Mouse (Mus musculus) limb, embryonic 12.5 days (tissue): Measurements from ENCODE around the gene Mrps24. TPM values are rescaled to one million over a fixed set of nuclear protein-coding genes. Genes with fewer than 3 reads are reported as not detected.
A peak's percentile ranks its signal among the peaks of the same experiment; 100 is the strongest.

Source experiments
- ATAC-seq: fragments of 200-750 bp; cut with Nextera tagmentation; 2 replicates; pipeline ENCODE4 v1.8.0; 2017; ENCODE audit warnings: low read depth, moderate TSS enrichment; ENCODE audit not compliant: insufficient number of reproducible peaks, insufficient read depth, low FRiP score, low TSS enrichment
- H3K27ac ChIP-seq: fragments of 300-500 bp; sonication (generic); 2 replicates; pipeline ENCODE4 v1.5.1; 2016; ENCODE audit warnings: mild to moderate bottlenecking, moderate library complexity
- H3K27me3 ChIP-seq: fragments of 300-500 bp; sonication (generic); 2 replicates; pipeline ENCODE4 v1.6.1; 2016; ENCODE audit warnings: mild to moderate bottlenecking, moderate library complexity
- H3K36me3 ChIP-seq: fragments of 300-500 bp; sonication (generic); 2 replicates; pipeline ENCODE4 v1.6.1; 2016; ENCODE audit warnings: mild to moderate bottlenecking, moderate library complexity
- H3K4me1 ChIP-seq: fragments of 300-500 bp; sonication (generic); replicated peaks from 2 replicates; pipeline ENCODE4 v1.6.1; 2016
- H3K4me2 ChIP-seq: fragments of 300-500 bp; sonication (generic); 2 replicates; pipeline ENCODE4 v1.6.1; 2016; ENCODE audit warnings: mild to moderate bottlenecking, moderate library complexity
- H3K4me3 ChIP-seq: fragments of 300-500 bp; sonication (generic); replicated peaks from 2 replicates; pipeline ENCODE4 v1.5.1; 2016; ENCODE audit warnings: mild to moderate bottlenecking
- H3K9ac ChIP-seq: fragments of 300-500 bp; sonication (generic); replicated peaks from 2 replicates; pipeline ENCODE4 v1.6.1; 2016; ENCODE audit warnings: mild to moderate bottlenecking, moderate library complexity
- H3K9me3 ChIP-seq: fragments of 300-500 bp; sonication (generic); 2 replicates; pipeline ENCODE4 v1.6.1; 2016; ENCODE audit warnings: mild to moderate bottlenecking, moderate library complexity
- WGBS: fragments of 180-500 bp; shearing (Covaris S2); methylation state at CpG from one replicate; pipeline ENCODE4 v1.1.7; 2016; 5-methylcytosine and 5-hydroxymethylcytosine counted together
- polyA plus RNA-seq: library from polyadenylated mRNA; unstranded; fragments of >200 nt; fragmentation: Nextera tagmentation; extraction: Ambion mirVana; gene quantifications from 2 replicates; pipeline ENCODE4 v1.2.1, GENCODE M21; 2016

Mrps24 gene
- 168 and 177 TPM in 2 replicates for polyA plus RNA-seq

GRCm38 (mm10) chr11:5715630-5716105 lies at the start of gene Mrps24:
Gene Mrps24 (minus strand): TSS chr11:5715680.
- no peaks in the 10 kb centered on the region for H3K9me3 ChIP-seq
- H3K36me3 ChIP-seq, result peaks cover 57% of the 10 kb centered on the region
- no peak within 1 kb of the TSS for H3K27ac ChIP-seq
- WGBS, result 79% methylated on average over 14 of the region's 14 CpGs
- H3K4me3 ChIP-seq, result no peak within 1 kb of the TSS
- H3K4me1 ChIP-seq, result no peaks in the 10 kb centered on the region
- H3K9ac ChIP-seq, result no peak within 1 kb of the TSS
- no peak within 1 kb of the TSS for H3K4me2 ChIP-seq
- no peak for ATAC-seq
- no peaks in the 10 kb centered on the region for H3K27me3 ChIP-seq

GRCm38 (mm10) chr11:5762633-5762982 lies 47.1 kb upstream of the Mrps24 start:
- Histone ChIP-seq H3K4me1 (peaks cover 13% of the 10 kb centered on the region; the same call in 1 of the 2 replicates), H3K4me2 (peak overlapping the region; percentile 79), H3K27ac (peak overlapping the region; percentile 46; the same call in 1 of the 2 replicates), H3K27me3 (no peaks in the 10 kb centered on the region), H3K36me3 (peaks cover 7% of the 10 kb centered on the region; the same call in 1 of the 2 replicates), H3K9ac (peak overlapping the region; percentile 81; the same call in 1 of the 2 replicates), H3K9me3 (no peaks in the 10 kb centered on the region), H3K4me3 (peak overlapping the region; percentile 70)
- 24% methylated on average over 6 of the region's 6 CpGs for WGBS
- ATAC-seq, result no peak; the same call in 1 of the 2 replicates

DNA sequence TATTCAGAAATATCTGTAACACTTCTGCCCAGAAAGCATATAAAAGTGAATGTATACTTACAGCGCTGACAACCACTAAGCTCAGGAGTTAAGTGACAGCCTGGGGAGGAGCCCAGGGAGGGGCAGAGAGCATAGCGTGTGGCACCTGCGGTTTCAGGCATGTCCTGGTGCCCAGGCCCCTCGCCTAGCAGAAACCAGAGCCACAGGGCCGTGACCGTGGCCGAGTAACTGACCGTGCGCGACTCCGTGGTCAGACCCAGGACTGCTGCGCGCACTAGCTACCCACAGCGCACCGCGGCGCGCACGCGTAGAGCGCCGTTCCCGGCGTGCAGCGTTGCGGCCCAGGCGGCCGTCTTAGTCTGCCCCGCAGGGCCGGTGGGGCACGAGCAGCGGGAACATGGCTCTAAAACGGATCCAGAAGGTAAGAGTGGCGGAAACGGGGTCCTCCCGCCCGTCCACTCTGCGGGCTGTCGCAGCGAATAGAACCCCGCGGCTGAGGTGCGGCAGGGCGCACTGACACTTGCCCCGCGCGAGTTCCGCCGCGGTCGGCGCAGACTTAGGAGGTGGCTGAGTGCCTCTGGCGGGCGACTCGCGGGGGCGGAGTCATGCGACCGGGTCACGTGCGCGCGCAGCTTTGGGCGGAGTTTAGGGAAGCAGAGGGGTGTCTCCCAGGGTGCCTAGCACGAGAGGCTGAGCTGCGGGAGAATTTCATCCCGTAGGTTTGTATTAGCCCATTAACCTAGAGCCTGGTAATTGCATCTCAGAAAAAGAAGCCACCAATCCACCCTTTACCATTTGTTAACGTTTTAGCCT lies 46.5 kb upstream of the Mrps24 start, which contains the start of gene Urgcp:
Gene Urgcp (minus strand): TSS at position 557 of the 813 bp plus-strand sequence.
- H3K9ac ChIP-seq, result peak within 1 kb of the TSS; percentile 81
- peak; percentile 99 for ATAC-seq
- H3K36me3 ChIP-seq, result peaks cover 7% of the 10 kb centered on the region; the same call in 1 of the 2 replicates
- H3K27ac ChIP-seq, result peak within 1 kb of the TSS; percentile 96
- H3K27me3 ChIP-seq, result no peaks in the 10 kb centered on the region
- H3K9me3 ChIP-seq, result no peaks in the 10 kb centered on the region
- H3K4me1 ChIP-seq, result peaks cover 13% of the 10 kb centered on the region; the same call in 1 of the 2 replicates
- peak within 1 kb of the TSS; percentile 79 for H3K4me2 ChIP-seq
- peak within 1 kb of the TSS; percentile 70 for H3K4me3 ChIP-seq
- under 1% methylated on average over 68 of the region's 68 CpGs for WGBS

GRCm38 (mm10) chr11:5753755-5754154 lies 38.3 kb upstream of the Mrps24 start:
- peaks cover 6% of the 10 kb centered on the region; the same call in 1 of the 2 replicates for H3K9me3 ChIP-seq

GRCm38 (mm10) chr11:5744951-5745350 lies 29.5 kb upstream of the Mrps24 start:
- Histone ChIP-seq H3K9me3 (no peaks in the 10 kb centered on the region), H3K36me3 (peaks cover 5% of the 10 kb centered on the region; the same call in 1 of the 2 replicates), H3K27me3 (no peaks in the 10 kb centered on the region), H3K4me1 (peaks cover 7% of the 10 kb centered on the region), H3K9ac (no peak overlapping the region), H3K4me2 (no peak overlapping the region), H3K27ac (no peak overlapping the region), H3K4me3 (no peak overlapping the region)
- ATAC-seq, result no peak
- 76% methylated on average over 2 of the region's 2 CpGs for WGBS

More at GRCm38 (mm10) chr11:5753755-5754154, 38.3 kb upstream of the Mrps24 start:
- Histone ChIP-seq H3K27me3 (no peaks in the 10 kb centered on the region), H3K36me3 (peaks cover 11% of the 10 kb centered on the region; the same call in 1 of the 2 replicates), H3K4me2 (no peak overlapping the region), H3K4me3 (no peak overlapping the region), H3K27ac (no peak overlapping the region), H3K9ac (no peak overlapping the region), H3K4me1 (0 out of 2 replicates have a peak, but pooled peaks cover 4% of the 10 kb centered on the region)
- ATAC-seq, result no peak
- 78% methylated on average over 2 of the region's 2 CpGs for WGBS

DNA sequence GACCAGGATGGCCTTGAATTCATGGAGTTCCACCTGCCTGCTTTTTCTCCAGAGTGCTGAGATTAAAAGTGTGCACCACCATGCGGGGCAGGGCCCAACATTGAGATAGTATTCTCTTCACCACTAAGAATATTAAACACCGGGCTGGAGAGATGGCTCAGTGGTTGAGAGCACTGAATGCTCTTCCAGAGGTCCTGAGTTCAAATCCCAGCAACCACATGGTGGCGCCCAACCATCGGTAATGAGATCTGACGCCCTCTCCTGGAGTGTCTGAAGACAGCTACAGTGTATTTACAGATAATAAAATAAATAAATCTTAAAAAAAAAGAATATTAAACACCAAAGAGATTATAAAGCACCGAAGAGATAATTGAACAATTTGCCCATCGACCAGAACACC lies 26.6 kb upstream of the Mrps24 start:
- Histone ChIP-seq H3K27ac (no peak overlapping the region), H3K27me3 (no peaks in the 10 kb centered on the region), H3K9ac (no peak overlapping the region), H3K4me2 (no peak overlapping the region), H3K36me3 (no peaks in the 10 kb centered on the region), H3K9me3 (no peaks in the 10 kb centered on the region), H3K4me3 (no peak overlapping the region), H3K4me1 (peaks cover 11% of the 10 kb centered on the region)
- WGBS, result 80% methylated on average over 7 of the region's 7 CpGs
- ATAC-seq, result no peak

GRCm38 (mm10) chr11:5740965-5741627 lies 25.6 kb upstream of the Mrps24 start:
- ATAC-seq, result peak; percentile 78
- Histone ChIP-seq H3K4me1 (peaks cover 11% of the 10 kb centered on the region), H3K4me2 (peak overlapping the region; percentile 88), H3K9me3 (no peaks in the 10 kb centered on the region), H3K27ac (peak overlapping the region; percentile 85), H3K9ac (peak overlapping the region; percentile 95), H3K27me3 (no peaks in the 10 kb centered on the region), H3K36me3 (no peaks in the 10 kb centered on the region), H3K4me3 (peak overlapping the region; percentile 90)
- WGBS, result under 1% methylated on average over 47 of the region's 50 CpGs

DNA sequence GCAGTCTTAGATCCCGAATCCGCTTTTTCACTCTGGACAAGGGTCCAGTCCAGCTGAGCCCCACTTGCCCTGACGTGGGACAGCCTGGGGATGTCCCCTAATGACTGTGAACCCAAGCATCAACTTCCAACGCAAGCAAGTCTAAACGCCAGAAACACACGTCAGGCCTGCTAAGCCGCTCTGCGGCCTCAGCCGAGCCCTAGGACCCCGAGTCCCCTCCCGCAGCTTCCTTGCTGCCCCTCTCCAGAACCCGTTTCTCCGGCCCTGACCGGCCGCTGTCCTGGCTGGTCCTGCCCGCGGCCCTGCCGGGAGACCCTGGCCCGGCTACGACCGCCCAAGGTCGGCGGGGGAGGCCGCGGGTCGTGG lies 25.1 kb upstream of the Mrps24 start:
- peak; percentile 70 for ATAC-seq
- no peaks in the 10 kb centered on the region for H3K36me3 ChIP-seq
- H3K4me2 ChIP-seq, result peak overlapping the region; percentile 88
- H3K27ac ChIP-seq, result peak overlapping the region; percentile 85
- no peaks in the 10 kb centered on the region for H3K27me3 ChIP-seq
- peak overlapping the region; percentile 95 for H3K9ac ChIP-seq
- H3K9me3 ChIP-seq, result no peaks in the 10 kb centered on the region
- 2% methylated on average over 26 of the region's 26 CpGs for WGBS
- H3K4me3 ChIP-seq, result peak overlapping the region; percentile 90
- peaks cover 11% of the 10 kb centered on the region for H3K4me1 ChIP-seq

- H3K9me3 ChIP-seq, result no peaks in the 10 kb centered on the region
- H3K27me3 ChIP-seq, result no peaks in the 10 kb centered on the region
- H3K4me1 ChIP-seq, result peaks cover 11% of the 10 kb centered on the region
- no peak overlapping the region for H3K27ac ChIP-seq
- peak overlapping the region; percentile 90; the same call in 1 of the 2 replicates for H3K4me3 ChIP-seq
- 68% methylated on average over 3 of the region's 3 CpGs for WGBS
- H3K36me3 ChIP-seq, result no peaks in the 10 kb centered on the region
- no peak for ATAC-seq
- peak overlapping the region; percentile 88; the same call in 1 of the 2 replicates for H3K4me2 ChIP-seq
- H3K9ac ChIP-seq, result no peak overlapping the region
Measured at GRCm38 (mm10) chr11:5739846-5740245, 24.4 kb upstream of the Mrps24 start.

- Histone ChIP-seq H3K4me1 (peaks cover 11% of the 10 kb centered on the region), H3K36me3 (0 out of 2 replicates have a peak, but pooled peaks cover 3% of the 10 kb centered on the region), H3K4me2 (no peak overlapping the region), H3K9ac (0 out of 2 replicates have a peak overlapping the region, but pooled peaks have one; percentile 34), H3K4me3 (no peak overlapping the region), H3K27ac (no peak overlapping the region), H3K9me3 (no peaks in the 10 kb centered on the region), H3K27me3 (no peaks in the 10 kb centered on the region)
- ATAC-seq, result no peak
- WGBS, result 75% methylated on average over 5 of the region's 5 CpGs
Measured at GRCm38 (mm10) chr11:5738888-5739632, 23.6 kb upstream of the Mrps24 start.
